Mouse (Mus musculus): Measurements from ENCODE around the gene Gm10778. TPM values are rescaled to one million over a fixed set of nuclear protein-coding genes. Genes with fewer than 3 reads are reported as not detected.
A peak's percentile ranks its signal among the peaks of the same experiment; 100 is the strongest.
"Not testable (repeated sequence)": the region's sequence is repeated elsewhere in the genome, so short reads cannot be mapped to it uniquely, and the experiment has no call there.

Gene Gm10778
- total and polyA plus RNA-seq, 2 experiments = 0.18 to 2.5 TPM

GRCm38 (mm10) chr10:81636338-81636737, 12.5 kb upstream of the Gm10778 start:
- WGBS = 32% methylated on average over 8 of the region's 8 CpGs
- no peak overlapping the region for H3K9ac ChIP-seq (ENCODE audit: low read depth, low read length)
- H3K36me3 ChIP-seq (ENCODE audit: control insufficient read depth, insufficient read depth, low read length) = no peaks in the 10 kb centered on the region
- no peaks in the 10 kb centered on the region for H3K79me2 ChIP-seq (ENCODE audit: control insufficient read depth, insufficient read depth, low read length)
- no peak for TF ChIP-seq POLR2A (IDR thresholded peaks at IDR 0.05; ENCODE audit: extremely low read depth, insufficient read depth, low read length)
- H3K4me1 ChIP-seq (ENCODE audit: control insufficient read depth, insufficient read depth, low read length) = no peaks in the 10 kb centered on the region
- no peak for DNase-seq (ENCODE audit: extremely low read depth, low read depth, low spot score)
- H3K4me3 ChIP-seq (ENCODE audit: insufficient read depth, low read depth, low read length) = no peak overlapping the region
- no peaks in the 10 kb centered on the region for H3K27me3 ChIP-seq (ENCODE audit: control insufficient read depth, insufficient read depth, low read length)
- no peak overlapping the region for H3K27ac ChIP-seq (replicated peaks; ENCODE audit: insufficient read depth, low read depth, low read length)

GRCm38 (mm10) chr10:81638101-81638500, 10.8 kb upstream of the Gm10778 start:
- Histone ChIP-seq H3K36me3 (ENCODE audit: control insufficient read depth, insufficient read depth, low read length) (no peaks in the 10 kb centered on the region), H3K9ac (ENCODE audit: low read depth, low read length) (no peak overlapping the region), H3K4me1 (ENCODE audit: control insufficient read depth, insufficient read depth, low read length) (peaks cover 8% of the 10 kb centered on the region), H3K27me3 (ENCODE audit: control insufficient read depth, insufficient read depth, low read length) (no peaks in the 10 kb centered on the region), H3K79me2 (ENCODE audit: control insufficient read depth, insufficient read depth, low read length) (no peaks in the 10 kb centered on the region), H3K27ac (replicated peaks; ENCODE audit: insufficient read depth, low read depth, low read length) (no peak overlapping the region), H3K4me3 (ENCODE audit: insufficient read depth, low read depth, low read length) (no peak overlapping the region)
- 81% methylated on average over 6 of the region's 6 CpGs for WGBS
- TF ChIP-seq POLR2A (IDR thresholded peaks at IDR 0.05; ENCODE audit: extremely low read depth, insufficient read depth, low read length) (no peak), CTCF (IDR thresholded peaks at IDR 0.05; ENCODE audit: low read depth, low read length) (no peak)
- no peak for DNase-seq (ENCODE audit: extremely low read depth, low read depth, low spot score)

GRCm38 (mm10) chr10:81640825-81641224, 8.0 kb upstream of the Gm10778 start:
- not testable (repeated sequence) for H3K4me3 ChIP-seq (ENCODE audit: insufficient read depth, low read depth, low read length); H3K79me2 ChIP-seq (ENCODE audit: control insufficient read depth, insufficient read depth, low read length); H3K36me3 ChIP-seq (ENCODE audit: control insufficient read depth, insufficient read depth, low read length); H3K27ac ChIP-seq (replicated peaks; ENCODE audit: insufficient read depth, low read depth, low read length); DNase-seq (ENCODE audit: extremely low read depth, low read depth, low spot score); H3K9ac ChIP-seq (ENCODE audit: low read depth, low read length); H3K4me1 ChIP-seq (ENCODE audit: control insufficient read depth, insufficient read depth, low read length); H3K27me3 ChIP-seq (ENCODE audit: control insufficient read depth, insufficient read depth, low read length)
- WGBS = 59% methylated on average over 4 of the region's 4 CpGs

GRCm38 (mm10) chr10:81641566-81641965, 7.3 kb upstream of the Gm10778 start:
- 86% methylated on average over 2 of the region's 2 CpGs for WGBS
- DNase-seq (ENCODE audit: extremely low read depth, low read depth, low spot score) = no peak
- H3K4me1 ChIP-seq (ENCODE audit: control insufficient read depth, insufficient read depth, low read length) = peaks cover 8% of the 10 kb centered on the region
- H3K4me3 ChIP-seq (ENCODE audit: insufficient read depth, low read depth, low read length) = no peak overlapping the region
- no peaks in the 10 kb centered on the region for H3K27me3 ChIP-seq (ENCODE audit: control insufficient read depth, insufficient read depth, low read length)
- TF ChIP-seq POLR2A (IDR thresholded peaks at IDR 0.05; ENCODE audit: extremely low read depth, insufficient read depth, low read length) (no peak), CTCF (IDR thresholded peaks at IDR 0.05; ENCODE audit: low read depth, low read length) (no peak)
- no peaks in the 10 kb centered on the region for H3K36me3 ChIP-seq (ENCODE audit: control insufficient read depth, insufficient read depth, low read length)
- no peaks in the 10 kb centered on the region for H3K79me2 ChIP-seq (ENCODE audit: control insufficient read depth, insufficient read depth, low read length)
- H3K27ac ChIP-seq (replicated peaks; ENCODE audit: insufficient read depth, low read depth, low read length) = no peak overlapping the region
- H3K9ac ChIP-seq (ENCODE audit: low read depth, low read length) = no peak overlapping the region

- no peaks in the 10 kb centered on the region for H3K36me3 ChIP-seq (ENCODE audit: control insufficient read depth, insufficient read depth, low read length)
- peak; percentile 15 for DNase-seq (ENCODE audit: extremely low read depth, low read depth, low spot score)
These were observed 6.7 kb upstream of the Gm10778 start for GRCm38 (mm10) chr10:81641978-81642647.

GRCm38 (mm10) chr10:81642648-81643448, 6.0 kb upstream of the Gm10778 start:
- no peaks in the 10 kb centered on the region for H3K36me3 ChIP-seq (ENCODE audit: control insufficient read depth, insufficient read depth, low read length)

More at GRCm38 (mm10) chr10:81641978-81642647, 6.7 kb upstream of the Gm10778 start:
- Histone ChIP-seq H3K27me3 (ENCODE audit: control insufficient read depth, insufficient read depth, low read length) (no peaks in the 10 kb centered on the region), H3K27ac (replicated peaks; ENCODE audit: insufficient read depth, low read depth, low read length) (no peak overlapping the region), H3K79me2 (ENCODE audit: control insufficient read depth, insufficient read depth, low read length) (no peaks in the 10 kb centered on the region), H3K4me1 (ENCODE audit: control insufficient read depth, insufficient read depth, low read length) (peaks cover 8% of the 10 kb centered on the region), H3K4me3 (ENCODE audit: insufficient read depth, low read depth, low read length) (peak overlapping the region; percentile 80; the same call in 1 of the 2 replicates), H3K9ac (ENCODE audit: low read depth, low read length) (no peak overlapping the region)
- no peak for TF ChIP-seq CTCF (IDR thresholded peaks at IDR 0.05; ENCODE audit: low read depth, low read length)
- no peak for TF ChIP-seq POLR2A (IDR thresholded peaks at IDR 0.05; ENCODE audit: extremely low read depth, insufficient read depth, low read length)
- WGBS = 84% methylated on average over 8 of the region's 8 CpGs

More at GRCm38 (mm10) chr10:81642648-81643448, 6.0 kb upstream of the Gm10778 start:
- TF ChIP-seq POLR2A (IDR thresholded peaks at IDR 0.05; ENCODE audit: extremely low read depth, insufficient read depth, low read length) (no peak), CTCF (IDR thresholded peaks at IDR 0.05; ENCODE audit: low read depth, low read length) (no peak)
- Histone ChIP-seq H3K27me3 (ENCODE audit: control insufficient read depth, insufficient read depth, low read length) (no peaks in the 10 kb centered on the region), H3K4me1 (ENCODE audit: control insufficient read depth, insufficient read depth, low read length) (peaks cover 8% of the 10 kb centered on the region), H3K4me3 (ENCODE audit: insufficient read depth, low read depth, low read length) (peak overlapping the region; percentile 80), H3K27ac (replicated peaks; ENCODE audit: insufficient read depth, low read depth, low read length) (peak overlapping the region; percentile 79), H3K79me2 (ENCODE audit: control insufficient read depth, insufficient read depth, low read length) (no peaks in the 10 kb centered on the region), H3K9ac (ENCODE audit: low read depth, low read length) (peak overlapping the region; percentile 93)
- WGBS = 12% methylated on average over 24 of the region's 24 CpGs
- peak; percentile 33 for DNase-seq (ENCODE audit: extremely low read depth, low read depth, low spot score)
